Mouse (Mus musculus): ENCODE measurements around the gene Tbc1d17. TPM values are rescaled to one million over a fixed set of nuclear protein-coding genes. Genes with fewer than 3 reads are reported as not detected.
A peak's percentile ranks its signal among the peaks of the same experiment; 100 is the strongest.

Tbc1d17 gene
- polyA plus RNA-seq, 1 experiment from 2014 or later = 61.2 TPM

- Histone ChIP-seq H3K27ac (ENCODE audit: poor library complexity, severe bottlenecking) (no peak overlapping the region), H3K27me3 (replicated peaks) (no peaks in the 10 kb centered on the region), H3K36me3 (peaks cover 34% of the 10 kb centered on the region), H3K9me3 (replicated peaks) (no peaks in the 10 kb centered on the region), H3K4me1 (replicated peaks) (peaks cover 26% of the 10 kb centered on the region), H3K4me2 (no peak overlapping the region), H3K4me3 (no peak overlapping the region), H3K9ac (no peak overlapping the region)
- whole genome bisulfite sequencing = 90% methylated on average over 3 of the region's 3 CpGs
- ATAC-seq (ENCODE audit: insufficient number of reproducible peaks, low FRiP score) = no peak
These were observed 34.9 kb downstream of the Tbc1d17 start for GRCm38 (mm10) chr7:44813985-44814384.

- Histone ChIP-seq H3K4me2 (no peak overlapping the region), H3K36me3 (peaks cover 34% of the 10 kb centered on the region), H3K9me3 (replicated peaks) (no peaks in the 10 kb centered on the region), H3K27ac (ENCODE audit: poor library complexity, severe bottlenecking) (no peak overlapping the region), H3K9ac (no peak overlapping the region), H3K27me3 (replicated peaks) (no peaks in the 10 kb centered on the region), H3K4me3 (no peak overlapping the region), H3K4me1 (replicated peaks) (peaks cover 14% of the 10 kb centered on the region)
- ATAC-seq (ENCODE audit: insufficient number of reproducible peaks, low FRiP score) = no peak
- 86% methylated on average over 20 of the region's 20 CpGs for WGBS
These were observed 36.1 kb downstream of the Tbc1d17 start for GRCm38 (mm10) chr7:44812651-44813325.

- no peak for ATAC-seq (ENCODE audit: insufficient number of reproducible peaks, low FRiP score)
- Histone ChIP-seq H3K9ac (no peak overlapping the region), H3K27me3 (replicated peaks) (no peaks in the 10 kb centered on the region), H3K4me3 (no peak overlapping the region), H3K36me3 (peaks cover 34% of the 10 kb centered on the region), H3K9me3 (replicated peaks) (no peaks in the 10 kb centered on the region), H3K4me2 (no peak overlapping the region), H3K27ac (ENCODE audit: poor library complexity, severe bottlenecking) (no peak overlapping the region), H3K4me1 (replicated peaks) (peaks cover 8% of the 10 kb centered on the region)
- WGBS = 81% methylated on average over 7 of the region's 7 CpGs
These were observed 37.9 kb downstream of the Tbc1d17 start for GRCm38 (mm10) chr7:44810819-44811557.

- ATAC-seq (ENCODE audit: insufficient number of reproducible peaks, low FRiP score) = no peak
- no peaks in the 10 kb centered on the region for H3K9me3 ChIP-seq (replicated peaks)
- H3K27me3 ChIP-seq (replicated peaks) = no peaks in the 10 kb centered on the region
- WGBS = 79% methylated on average over 4 of the region's 4 CpGs
- H3K4me2 ChIP-seq = no peak overlapping the region
- H3K4me1 ChIP-seq (replicated peaks) = peaks cover 8% of the 10 kb centered on the region
- no peak overlapping the region for H3K27ac ChIP-seq (ENCODE audit: poor library complexity, severe bottlenecking)
- peaks cover 34% of the 10 kb centered on the region for H3K36me3 ChIP-seq
- H3K9ac ChIP-seq = no peak overlapping the region
- H3K4me3 ChIP-seq = no peak overlapping the region
These were observed 38.5 kb downstream of the Tbc1d17 start for GRCm38 (mm10) chr7:44810365-44810764.

GRCm38 (mm10) chr7:44809466-44809865 is 39.4 kb downstream of the Tbc1d17 start:
- WGBS = 81% methylated on average over 3 of the region's 3 CpGs
- H3K4me2 ChIP-seq = no peak overlapping the region
- no peaks in the 10 kb centered on the region for H3K4me1 ChIP-seq (replicated peaks)
- H3K27me3 ChIP-seq (replicated peaks) = no peaks in the 10 kb centered on the region
- H3K36me3 ChIP-seq = peaks cover 34% of the 10 kb centered on the region
- H3K9me3 ChIP-seq (replicated peaks) = no peaks in the 10 kb centered on the region
- ATAC-seq (ENCODE audit: insufficient number of reproducible peaks, low FRiP score) = no peak
- H3K9ac ChIP-seq = no peak overlapping the region
- no peak overlapping the region for H3K27ac ChIP-seq (ENCODE audit: poor library complexity, severe bottlenecking)
- no peak overlapping the region for H3K4me3 ChIP-seq

GRCm38 (mm10) chr7:44808927-44809326 is 40.0 kb downstream of the Tbc1d17 start:
- H3K27ac ChIP-seq (ENCODE audit: poor library complexity, severe bottlenecking) = no peak overlapping the region
- no peak overlapping the region for H3K4me3 ChIP-seq
- peaks cover 30% of the 10 kb centered on the region for H3K36me3 ChIP-seq
- no peaks in the 10 kb centered on the region for H3K27me3 ChIP-seq (replicated peaks)
- no peaks in the 10 kb centered on the region for H3K4me1 ChIP-seq (replicated peaks)
- ATAC-seq (ENCODE audit: insufficient number of reproducible peaks, low FRiP score) = no peak
- H3K4me2 ChIP-seq = no peak overlapping the region
- H3K9me3 ChIP-seq (replicated peaks) = no peaks in the 10 kb centered on the region
- H3K9ac ChIP-seq = no peak overlapping the region
- 80% methylated on average over 2 of the region's 2 CpGs for WGBS

- Histone ChIP-seq H3K4me3 (no peak overlapping the region), H3K36me3 (no peaks in the 10 kb centered on the region), H3K9ac (no peak overlapping the region), H3K9me3 (replicated peaks) (peaks cover 25% of the 10 kb centered on the region), H3K4me2 (no peak overlapping the region), H3K4me1 (replicated peaks) (no peaks in the 10 kb centered on the region), H3K27me3 (replicated peaks) (0 out of 2 replicates have a peak, but pooled peaks cover 7% of the 10 kb centered on the region), H3K27ac (ENCODE audit: poor library complexity, severe bottlenecking) (no peak overlapping the region)
- ATAC-seq (ENCODE audit: insufficient number of reproducible peaks, low FRiP score) = peak; percentile 74; the same call in 1 of the 2 replicates
- WGBS = 79% methylated on average over 6 of the region's 6 CpGs
These were observed 56.1 kb downstream of the Tbc1d17 start for GRCm38 (mm10) chr7:44792781-44793180.

GRCm38 (mm10) chr7:44790066-44790465 is 58.8 kb downstream of the Tbc1d17 start:
- 69% methylated on average over 4 of the region's 4 CpGs for WGBS
- no peak overlapping the region for H3K27ac ChIP-seq (ENCODE audit: poor library complexity, severe bottlenecking)
- no peaks in the 10 kb centered on the region for H3K36me3 ChIP-seq

GRCm38 (mm10) chr7:44789531-44789930 is 59.3 kb downstream of the Tbc1d17 start:
- Histone ChIP-seq H3K9ac (no peak overlapping the region), H3K9me3 (replicated peaks) (peaks cover 16% of the 10 kb centered on the region), H3K4me1 (replicated peaks) (no peaks in the 10 kb centered on the region), H3K27ac (ENCODE audit: poor library complexity, severe bottlenecking) (no peak overlapping the region), H3K4me2 (no peak overlapping the region), H3K36me3 (no peaks in the 10 kb centered on the region), H3K4me3 (no peak overlapping the region), H3K27me3 (replicated peaks) (0 out of 2 replicates have a peak, but pooled peaks cover 10% of the 10 kb centered on the region)
- no peak for ATAC-seq (ENCODE audit: insufficient number of reproducible peaks, low FRiP score)
- 69% methylated on average over 3 of the region's 3 CpGs for WGBS

More at GRCm38 (mm10) chr7:44790066-44790465, 58.8 kb downstream of the Tbc1d17 start:
- Histone ChIP-seq H3K4me1 (replicated peaks) (no peaks in the 10 kb centered on the region), H3K4me2 (no peak overlapping the region), H3K9me3 (replicated peaks) (peaks cover 21% of the 10 kb centered on the region), H3K27me3 (replicated peaks) (0 out of 2 replicates have a peak, but pooled peaks cover 10% of the 10 kb centered on the region), H3K9ac (no peak overlapping the region), H3K4me3 (no peak overlapping the region)
- peak; percentile 29; the same call in 1 of the 2 replicates for ATAC-seq (ENCODE audit: insufficient number of reproducible peaks, low FRiP score)
